Mouse (Mus musculus): ENCODE measurements around the gene Gabarapl2. TPM values are rescaled to one million over a fixed set of nuclear protein-coding genes. Genes with fewer than 3 reads are reported as not detected.
A peak's percentile ranks its signal among the peaks of the same experiment; 100 is the strongest.

Gene Gabarapl2
- total and polyA plus RNA-seq, 2 experiments from 2014 or later = 76.3 to 212 TPM

GRCm38 (mm10) chr8:111955879-111956278 is 15.4 kb downstream of the Gabarapl2 start:
- TF ChIP-seq EP300 (IDR thresholded peaks at IDR 0.05; ENCODE audit: low read depth) (no peak), CTCF (IDR thresholded peaks at IDR 0.05; ENCODE audit: low read depth) (no peak)
- no peaks in the 10 kb centered on the region for H3K9me3 ChIP-seq (replicated peaks; ENCODE audit: control insufficient read depth, low read length)
- DNase-seq (ENCODE audit: low spot score) (no peak), ATAC-seq (ENCODE audit: insufficient read depth, low read depth) (no peak)
- no peak overlapping the region for H3K4me3 ChIP-seq (ENCODE audit: low read depth, low read length)
- no peaks in the 10 kb centered on the region for H3K4me1 ChIP-seq (ENCODE audit: control insufficient read depth, insufficient read depth)
- H3K36me3 ChIP-seq (replicated peaks; ENCODE audit: control insufficient read depth, insufficient read depth, low read length) = peaks cover 46% of the 10 kb centered on the region
- H3K9ac ChIP-seq (replicated peaks; ENCODE audit: low read depth, low read length) = no peak overlapping the region
- 78% methylated on average over 5 of the region's 5 CpGs for WGBS
- H3K27me3 ChIP-seq (ENCODE audit: control insufficient read depth, insufficient read depth, low read length) = no peaks in the 10 kb centered on the region
- H3K27ac ChIP-seq (ENCODE audit: low read depth) = no peak overlapping the region
- H3K4me2 ChIP-seq (ENCODE audit: low read depth, low read length) = no peak overlapping the region

GRCm38 (mm10) chr8:111957231-111957630 is 16.7 kb downstream of the Gabarapl2 start:
- Histone ChIP-seq H3K4me1 (ENCODE audit: control insufficient read depth, insufficient read depth) (no peaks in the 10 kb centered on the region), H3K4me3 (ENCODE audit: low read depth, low read length) (no peak overlapping the region), H3K36me3 (replicated peaks; ENCODE audit: control insufficient read depth, insufficient read depth, low read length) (peaks cover 37% of the 10 kb centered on the region), H3K27ac (ENCODE audit: low read depth) (no peak overlapping the region), H3K9me3 (replicated peaks; ENCODE audit: control insufficient read depth, low read length) (no peaks in the 10 kb centered on the region), H3K9ac (replicated peaks; ENCODE audit: low read depth, low read length) (no peak overlapping the region), H3K4me2 (ENCODE audit: low read depth, low read length) (no peak overlapping the region), H3K27me3 (ENCODE audit: control insufficient read depth, insufficient read depth, low read length) (no peaks in the 10 kb centered on the region)
- ATAC-seq (ENCODE audit: insufficient read depth, low read depth) (no peak), DNase-seq (ENCODE audit: low spot score) (no peak)
- TF ChIP-seq EP300 (IDR thresholded peaks at IDR 0.05; ENCODE audit: low read depth) (no peak), CTCF (IDR thresholded peaks at IDR 0.05; ENCODE audit: low read depth) (no peak)
- WGBS = 89% methylated on average over 2 of the region's 2 CpGs

- ATAC-seq (ENCODE audit: insufficient read depth, low read depth) = no peak
- Histone ChIP-seq H3K9me3 (replicated peaks; ENCODE audit: control insufficient read depth, low read length) (no peaks in the 10 kb centered on the region), H3K27ac (ENCODE audit: low read depth) (no peak overlapping the region), H3K4me1 (ENCODE audit: control insufficient read depth, insufficient read depth) (peaks cover 5% of the 10 kb centered on the region; the same call in 1 of the 2 replicates), H3K4me3 (ENCODE audit: low read depth, low read length) (no peak overlapping the region), H3K36me3 (replicated peaks; ENCODE audit: control insufficient read depth, insufficient read depth, low read length) (peaks cover 16% of the 10 kb centered on the region), H3K4me2 (ENCODE audit: low read depth, low read length) (no peak overlapping the region), H3K9ac (replicated peaks; ENCODE audit: low read depth, low read length) (no peak overlapping the region), H3K27me3 (ENCODE audit: control insufficient read depth, insufficient read depth, low read length) (no peaks in the 10 kb centered on the region)
- TF ChIP-seq CTCF (IDR thresholded peaks at IDR 0.05; ENCODE audit: low read depth) (no peak), EP300 (IDR thresholded peaks at IDR 0.05; ENCODE audit: low read depth) (no peak)
- no peak for DNase-seq (ENCODE audit: low spot score)
- WGBS = 56% methylated on average over 15 of the region's 15 CpGs
Observed at GRCm38 (mm10) chr8:111960591-111961321, 20.3 kb downstream of the Gabarapl2 start.

- Histone ChIP-seq H3K4me3 (ENCODE audit: low read depth, low read length) (no peak overlapping the region), H3K4me1 (ENCODE audit: control insufficient read depth, insufficient read depth) (peaks cover 5% of the 10 kb centered on the region; the same call in 1 of the 2 replicates), H3K36me3 (replicated peaks; ENCODE audit: control insufficient read depth, insufficient read depth, low read length) (peaks cover 14% of the 10 kb centered on the region), H3K9me3 (replicated peaks; ENCODE audit: control insufficient read depth, low read length) (no peaks in the 10 kb centered on the region), H3K9ac (replicated peaks; ENCODE audit: low read depth, low read length) (no peak overlapping the region), H3K27ac (ENCODE audit: low read depth) (no peak overlapping the region), H3K27me3 (ENCODE audit: control insufficient read depth, insufficient read depth, low read length) (no peaks in the 10 kb centered on the region), H3K4me2 (ENCODE audit: low read depth, low read length) (no peak overlapping the region)
- DNase-seq (ENCODE audit: low spot score) (no peak), ATAC-seq (ENCODE audit: insufficient read depth, low read depth) (no peak)
- no peak for TF ChIP-seq CTCF (IDR thresholded peaks at IDR 0.05; ENCODE audit: low read depth)
- no peak for TF ChIP-seq EP300 (IDR thresholded peaks at IDR 0.05; ENCODE audit: low read depth)
- 78% methylated on average over 3 of the region's 3 CpGs for WGBS
Observed at GRCm38 (mm10) chr8:111961330-111961729, 20.8 kb downstream of the Gabarapl2 start.

GRCm38 (mm10) chr8:111962589-111962988 is 22.1 kb downstream of the Gabarapl2 start:
- Histone ChIP-seq H3K9ac (replicated peaks; ENCODE audit: low read depth, low read length) (no peak overlapping the region), H3K27ac (ENCODE audit: low read depth) (peak overlapping the region; percentile 51), H3K9me3 (replicated peaks; ENCODE audit: control insufficient read depth, low read length) (no peaks in the 10 kb centered on the region), H3K4me1 (ENCODE audit: control insufficient read depth, insufficient read depth) (peaks cover 5% of the 10 kb centered on the region; the same call in 1 of the 2 replicates), H3K27me3 (ENCODE audit: control insufficient read depth, insufficient read depth, low read length) (no peaks in the 10 kb centered on the region), H3K4me2 (ENCODE audit: low read depth, low read length) (peak overlapping the region; percentile 27), H3K36me3 (replicated peaks; ENCODE audit: control insufficient read depth, insufficient read depth, low read length) (0 out of 2 replicates have a peak, but pooled peaks cover 5% of the 10 kb centered on the region), H3K4me3 (ENCODE audit: low read depth, low read length) (no peak overlapping the region)
- 32% methylated on average over 1 of the region's 1 CpGs for WGBS
- TF ChIP-seq EP300 (IDR thresholded peaks at IDR 0.05; ENCODE audit: low read depth) (no peak), CTCF (IDR thresholded peaks at IDR 0.05; ENCODE audit: low read depth) (no peak)
- peak; percentile 64 for ATAC-seq (ENCODE audit: insufficient read depth, low read depth)
- DNase-seq (ENCODE audit: low spot score) = peak; percentile 54

Measured in heart, postnatal 0 days (tissue).